Mouse (Mus musculus) kidney, postnatal 36 days (tissue): ENCODE results near the gene Eif4g2.

Experiments
- DNase-seq, 2 experiments: peaks; one replicate each; pipeline ENCODE4 v3.0.0; 2021 to 2022; ENCODE audit warnings: mixed read lengths in 2 of 2

Eif4g2 gene

DNA sequence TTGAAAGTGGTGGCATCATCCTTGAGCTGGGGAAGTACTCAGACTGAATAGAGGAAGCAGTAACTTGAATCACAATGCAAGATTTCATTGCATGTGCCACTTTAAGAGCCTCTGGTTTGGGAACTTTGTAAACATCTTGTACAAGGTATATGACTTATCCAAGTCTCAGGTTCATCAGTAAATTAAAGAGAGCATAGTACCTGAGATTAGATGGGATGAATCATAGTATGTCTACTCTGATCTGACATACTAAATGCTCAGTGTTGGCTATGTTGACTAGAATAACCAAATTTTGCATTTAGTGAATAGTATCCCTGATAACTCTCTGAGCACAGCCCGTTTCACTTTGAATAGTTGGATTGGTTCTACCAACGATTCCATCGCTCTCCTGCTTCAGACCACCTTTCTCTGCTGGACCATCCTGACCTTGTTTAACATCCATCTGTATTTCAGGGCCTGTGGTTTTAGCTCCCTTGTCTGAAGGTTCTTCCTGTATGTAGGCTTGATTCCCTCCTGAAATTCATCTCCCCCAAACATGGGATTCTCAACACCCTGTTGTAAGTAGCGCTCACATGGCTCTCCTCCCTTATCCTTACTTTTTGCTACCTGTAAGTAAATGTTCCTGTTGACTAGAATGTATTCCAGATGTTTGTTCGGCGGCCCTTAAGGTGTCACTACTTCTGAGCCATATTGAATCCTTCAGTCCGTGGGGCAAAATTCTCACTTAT lies 13.2 kb downstream of the Eif4g2 start:
- DNase-seq: no peak

DNA sequence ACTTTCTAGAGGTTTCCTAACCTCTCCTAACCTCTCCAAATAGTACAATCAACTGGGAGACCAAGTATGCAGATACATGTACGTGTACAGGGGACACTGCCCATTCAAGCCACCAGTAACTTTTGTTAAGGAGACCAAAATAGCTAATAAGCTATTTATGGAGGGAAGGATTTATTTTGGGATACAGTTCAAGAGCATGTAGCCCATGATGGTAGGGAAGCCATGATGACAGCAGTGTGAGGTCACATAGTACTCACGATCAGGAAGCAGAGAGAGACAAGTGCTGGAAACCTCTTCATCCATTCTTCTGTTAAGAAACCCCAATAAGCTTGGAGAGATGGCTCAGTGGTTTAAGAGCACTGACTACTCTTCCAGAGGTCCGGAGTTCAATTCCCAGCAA lies 14.6 kb downstream of the Eif4g2 start:
- no peak for DNase-seq

DNA sequence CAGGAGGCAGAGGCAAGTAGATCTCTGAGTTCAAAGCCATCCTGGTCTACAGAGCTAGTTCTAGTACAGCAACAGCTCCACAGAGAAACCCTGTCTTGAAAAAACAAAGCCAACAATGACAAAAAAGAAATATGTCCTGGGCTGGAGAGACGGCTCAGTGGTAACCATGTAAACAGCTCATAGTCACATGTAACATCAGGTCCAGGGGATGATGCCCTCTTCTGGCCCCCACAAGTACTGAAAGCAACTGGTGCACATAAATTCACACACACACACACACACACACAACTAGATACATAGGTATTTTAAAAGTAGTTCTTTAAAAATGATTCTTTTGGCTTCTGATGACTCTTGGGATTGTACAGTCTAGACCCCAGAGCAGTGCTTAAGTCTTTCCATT lies 19.9 kb downstream of the Eif4g2 start:
- no peak for DNase-seq

DNA sequence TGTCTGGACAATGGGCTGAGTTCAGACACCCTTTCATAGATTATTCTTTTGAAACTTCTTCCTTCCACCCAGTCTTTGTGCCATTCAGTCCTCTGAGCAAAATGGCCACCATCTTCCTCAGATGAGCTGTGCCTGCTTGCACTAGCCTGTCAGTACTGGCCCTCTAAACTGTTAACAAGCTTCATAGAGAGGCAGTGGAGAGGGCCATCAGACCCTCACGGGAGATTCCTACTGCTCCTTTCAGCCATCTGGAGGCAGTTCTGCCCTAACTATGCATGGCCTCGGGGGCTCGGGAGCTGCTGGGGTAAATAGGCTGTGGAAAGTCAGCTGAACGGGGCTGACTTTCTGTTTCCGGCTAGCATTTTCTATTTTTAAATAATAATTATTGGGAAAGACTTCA lies 23.3 kb downstream of the Eif4g2 start:
- DNase-seq: no peak

DNA sequence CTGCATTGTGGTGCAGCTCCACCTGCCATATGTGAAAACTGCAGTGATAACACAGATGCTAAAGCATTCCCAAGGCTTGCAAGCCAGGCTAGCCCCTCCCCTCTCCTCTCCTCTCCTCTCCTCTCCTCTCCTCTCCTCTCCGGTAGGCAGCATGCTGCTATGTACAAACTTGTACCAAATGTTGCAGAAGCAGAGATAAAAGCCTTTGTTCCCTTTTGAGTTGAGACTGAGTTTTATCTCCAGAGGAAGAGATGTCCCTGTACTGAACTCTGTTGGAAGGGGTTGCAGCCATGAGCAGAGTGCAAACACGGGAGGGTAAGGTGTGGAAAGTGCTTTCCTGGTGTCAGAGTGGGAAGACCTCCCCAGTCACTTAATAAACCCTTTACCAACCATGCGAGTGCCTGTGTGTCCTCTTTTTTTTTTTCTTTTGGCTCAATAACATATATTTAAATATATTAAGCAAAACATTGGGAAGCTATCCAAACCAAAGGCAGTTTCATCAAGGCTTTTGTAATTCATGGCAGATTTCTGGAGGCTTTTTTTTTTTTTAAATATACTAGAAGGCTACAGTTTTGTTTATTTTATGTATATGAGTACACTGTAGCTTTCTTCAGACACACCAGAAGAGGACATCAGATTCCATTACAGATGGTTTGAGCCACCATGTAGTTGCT lies 26.7 kb downstream of the Eif4g2 start:
- no peak for DNase-seq

DNA sequence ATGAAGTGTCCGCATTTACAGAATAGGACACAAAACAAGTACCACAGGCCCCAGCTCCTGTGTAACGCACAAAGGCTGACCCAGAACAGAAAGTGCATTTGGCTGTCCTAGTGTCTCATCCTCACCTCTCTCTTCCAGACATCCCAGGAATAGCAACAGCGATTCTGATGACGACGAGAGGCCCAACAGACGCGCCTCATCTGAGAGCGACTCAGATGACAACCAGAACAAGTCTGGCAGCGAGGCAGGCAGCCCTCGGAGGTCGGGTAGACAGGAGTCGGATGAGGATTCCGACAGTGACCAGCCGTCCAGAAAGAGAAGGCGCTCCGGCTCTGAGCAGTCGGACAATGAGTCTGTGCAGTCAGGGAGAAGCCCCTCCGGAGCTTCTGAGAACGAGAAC lies 27.6 kb downstream of the Eif4g2 start:
- no peak for DNase-seq

GRCm38 (mm10) chr7:111049652-111050421 lies 33.0 kb downstream of the Eif4g2 start:
- DNase-seq: peak; percentile 74 to 82

DNA sequence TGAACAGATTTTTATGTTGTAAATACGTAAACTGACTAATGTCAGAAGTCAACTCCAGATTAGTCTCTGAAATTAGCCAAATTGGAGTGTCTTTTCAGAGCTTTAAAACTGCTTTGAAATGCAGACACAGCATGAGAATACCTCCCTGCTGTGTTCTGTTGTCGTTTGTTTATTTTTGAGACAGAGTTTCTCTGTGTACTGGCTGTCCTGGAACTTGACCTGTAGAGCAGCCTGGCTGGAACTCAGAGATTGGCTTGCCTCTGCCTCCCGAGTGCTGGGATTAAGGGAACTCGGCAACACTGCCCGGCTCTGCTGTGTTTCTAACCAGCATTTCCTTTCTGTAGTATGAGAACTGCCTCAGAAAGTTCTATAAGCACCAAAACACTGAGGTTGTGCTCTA lies 33.9 kb downstream of the Eif4g2 start:
- DNase-seq: peak; percentile 24 to 43

- peak; percentile 33 to 52 for DNase-seq
Observed at GRCm38 (mm10) chr7:111029046-111029553, 53.7 kb downstream of the Eif4g2 start.

- peak; percentile 94 to 98 for DNase-seq
Observed at GRCm38 (mm10) chr7:111028281-111029045, 54.4 kb downstream of the Eif4g2 start, which contains the start of gene Ctr9. Ctr9 (plus strand) TSS chr7:111028951.

DNA sequence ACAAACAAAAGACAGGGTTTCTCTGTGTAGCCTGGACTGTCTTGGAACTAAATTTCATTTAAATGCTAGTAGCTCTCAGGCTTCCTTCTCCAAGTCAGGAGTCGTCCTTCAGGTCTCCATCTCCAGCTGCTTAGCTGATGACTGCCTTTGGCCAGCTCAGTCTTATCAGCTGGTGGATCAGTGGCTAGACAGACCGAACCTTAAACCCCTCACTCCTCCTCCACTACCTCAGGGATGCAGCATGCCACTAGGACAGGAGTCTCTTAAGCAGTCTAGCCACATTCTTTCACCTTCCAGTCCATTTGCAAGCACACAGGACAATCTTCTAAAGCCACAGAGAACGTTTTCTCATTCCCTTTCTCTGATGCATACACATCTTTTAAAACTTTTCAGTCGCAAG lies 57.9 kb downstream of the Eif4g2 start:
- no peak for DNase-seq

- DNase-seq: peak; percentile 50 to 79
Observed at GRCm38 (mm10) chr7:111024068-111024594, 58.7 kb downstream of the Eif4g2 start.

GRCm38 (mm10) chr7:111020814-111021213 lies 62.0 kb downstream of the Eif4g2 start:
- peak in 1 of 2 experiments; percentile 24 for DNase-seq
